Mouse (Mus musculus) Patski (cell line): ENCODE data around the gene Timm10. TPM values are rescaled to one million over a fixed set of nuclear protein-coding genes. Genes with fewer than 3 reads are reported as not detected.

Experiments
- ATAC-seq: fragments of 100-300 bp; one replicate; pipeline ENCODE4 v1.8.0; 2021
- CTCF ChIA-PET: fragments of 350-600 bp; sonication (Branson Sonifier 250); formaldehyde crosslinking; loops from one replicate; lab custom pipeline; 2022; ENCODE audit warnings: inconsistent platforms; lab: Charles Lee
- POLR2A ChIA-PET: fragments of 350-600 bp; sonication (Branson Sonifier 250); formaldehyde crosslinking; loops from one replicate; lab custom pipeline; 2022; ENCODE audit warnings: antibody characterized with exemption, inconsistent platforms; lab: Charles Lee
- DNase-seq: peaks from one replicate; pipeline ENCODE4 v3.0.0-alpha.2; 2011; ENCODE audit warnings: low read depth, low spot score
- H3K27me3 ChIP-seq: fragments of 371-371 bp; one replicate; pipeline ENCODE4 v1.5.1; 2021
- CTCF ChIP-seq: fragments of 100-300 bp; IDR thresholded peaks from one replicate; pipeline ENCODE4 v1.5.1; 2021
- in situ Hi-C: fragments of 300-500 bp; cut with MboI; formaldehyde crosslinking; loops from 3 replicates; pipeline ENCODE4 v1.11.1; 2018; ENCODE audit warnings: low pct_unique_long_range_greater_than_20kb, mixed read lengths
- polyA plus RNA-seq: library from polyadenylated mRNA; unstranded; gene quantifications from one replicate; pipeline ENCODE4 v1.2.3, GENCODE M21; 2021

Timm10 gene
- polyA plus RNA-seq, 1 experiment from 2014 or later = 56.5 TPM

DNA sequence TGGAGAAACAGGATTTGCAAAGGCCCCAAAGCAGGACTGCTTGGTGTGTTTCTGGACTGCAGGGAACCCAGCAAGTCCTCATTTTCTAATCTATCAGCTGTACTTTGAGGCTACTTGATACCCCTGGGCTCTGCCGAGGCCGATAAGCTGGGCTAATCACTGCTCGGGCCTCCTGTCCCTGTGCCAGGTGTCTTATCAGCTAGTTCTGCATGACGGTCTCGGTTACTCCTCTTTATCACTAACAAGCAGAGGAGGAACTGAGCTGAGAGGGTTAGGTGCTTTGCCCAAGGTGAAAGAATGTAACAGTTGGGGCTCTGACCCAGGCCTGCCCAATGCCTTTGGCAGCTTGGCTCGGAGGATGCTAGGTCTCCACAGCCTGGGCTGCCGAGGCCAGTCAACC, 14.9 kb upstream of the Timm10 start:
- TF ChIP-seq CTCF = no peak
- ChIA-PET CTCF (interaction anchor here (0.7 kb wide), 2 partner anchors 8 to 11 kb away, joined by 3 read pairs; no protein-coding TSS in a partner anchor), POLR2A (no interaction called here)
- ATAC-seq = no peak
- in situ Hi-C loops = no loop called here
- no peaks in the 10 kb centered on the region for H3K27me3 ChIP-seq
- DNase-seq = no peak

GRCm38 (mm10) chr2:84812676-84813075, 14.1 kb upstream of the Timm10 start:
- POLR2A ChIA-PET = no interaction called here
- H3K27me3 ChIP-seq = no peaks in the 10 kb centered on the region
- in situ Hi-C loops = no loop called here
- no peak for TF ChIP-seq CTCF
- ATAC-seq = no peak
- DNase-seq = no peak
- CTCF ChIA-PET = no interaction called here

DNA sequence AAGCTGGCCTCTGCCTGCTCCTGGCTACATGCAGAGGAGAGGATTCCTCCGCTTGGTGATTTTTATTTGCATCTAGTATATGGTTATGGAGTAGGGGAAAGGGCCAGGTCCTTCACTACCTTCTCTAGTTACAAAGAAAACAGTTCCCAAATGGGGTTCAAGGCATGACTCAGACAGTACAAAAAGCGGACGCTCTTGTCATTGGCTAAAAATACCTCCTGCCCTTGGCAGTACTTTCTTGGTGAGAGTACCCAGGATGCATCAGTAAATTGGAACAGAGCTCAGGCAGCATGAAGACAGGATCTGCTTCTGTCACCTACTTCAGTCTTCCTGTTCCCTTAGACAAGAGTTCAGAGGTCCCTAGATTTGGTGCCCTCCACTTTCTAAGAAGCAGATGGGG, 6.9 kb upstream of the Timm10 start:
- peaks cover 4% of the 10 kb centered on the region for H3K27me3 ChIP-seq
- POLR2A ChIA-PET = no interaction called here
- no peak for DNase-seq
- peak; percentile 82 for ATAC-seq
- in situ Hi-C loops = no loop called here
- CTCF ChIA-PET = interaction anchor here (0.9 to 1.9 kb wide), 3 partner anchors 8 to 16 kb away, joined by 3 to 5 read pairs (median 4); no protein-coding TSS in a partner anchor
- no peak for TF ChIP-seq CTCF

GRCm38 (mm10) chr2:84822552-84822951, 4.2 kb upstream of the Timm10 start, which contains the start of gene Smtnl1:
Gene Smtnl1 (minus strand): TSS chr2:84822652.
- POLR2A ChIA-PET = interaction anchor here (0.5 to 0.7 kb wide), 2 partner anchors 9 to 106 kb away, joined by 3 read pairs; no protein-coding TSS in a partner anchor
- in situ Hi-C loops = no loop called here
- TF ChIP-seq CTCF = no peak
- CTCF ChIA-PET = interaction anchor here (1.1 to 1.3 kb wide), 4 partner anchors 10 to 67 kb away, joined by 3 to 4 read pairs (median 4); no protein-coding TSS in a partner anchor
- ATAC-seq = no peak
- DNase-seq = no peak
- peaks cover 7% of the 10 kb centered on the region for H3K27me3 ChIP-seq

- in situ Hi-C loops = no loop called here
- peaks cover 7% of the 10 kb centered on the region for H3K27me3 ChIP-seq
- TF ChIP-seq CTCF = no peak
- ATAC-seq (no peak), DNase-seq (no peak)
- CTCF ChIA-PET = interaction anchor here (1.1 to 1.2 kb wide), 2 partner anchors 11 to 32 kb away, joined by 3 to 4 read pairs; no protein-coding TSS in a partner anchor
- POLR2A ChIA-PET = interaction anchor here (0.5 to 0.7 kb wide), 2 partner anchors 10 to 107 kb away, joined by 3 read pairs; no protein-coding TSS in a partner anchor
Observed at GRCm38 (mm10) chr2:84823237-84823636, 3.6 kb upstream of the Timm10 start.

DNA sequence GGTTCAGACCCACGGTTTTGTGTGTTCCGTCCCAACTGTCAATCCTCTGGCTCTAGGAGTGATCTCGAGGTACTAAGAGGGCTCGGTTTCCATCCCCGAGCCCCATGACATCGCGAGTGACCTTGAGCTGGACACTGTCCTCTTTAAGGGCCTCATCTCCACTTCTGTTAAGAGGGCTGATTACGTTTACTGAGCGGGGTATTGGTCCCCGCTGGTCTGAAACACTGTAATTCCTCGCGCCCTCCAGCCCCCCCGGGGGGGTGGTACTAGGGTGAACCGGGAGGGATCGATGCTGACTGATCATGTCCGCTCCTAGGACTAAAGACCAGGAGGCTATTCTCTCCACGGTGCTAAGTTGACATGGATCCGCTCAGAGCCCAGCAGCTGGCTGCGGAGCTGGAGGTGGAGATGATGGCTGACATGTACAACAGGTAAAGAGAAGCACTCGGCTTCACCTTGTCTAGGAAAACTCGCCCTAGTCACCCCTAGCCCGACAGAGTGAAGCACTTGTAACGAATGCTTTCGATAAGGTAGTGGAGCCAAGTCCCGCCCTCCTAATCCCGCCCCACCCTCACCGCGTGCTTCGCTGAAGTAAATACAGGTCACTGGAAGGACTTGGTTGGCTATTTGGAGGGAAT, 605 bp downstream of the Timm10 start:
- peaks cover 7% of the 10 kb centered on the region for H3K27me3 ChIP-seq
- peak; percentile 8 for ATAC-seq
- no peak for TF ChIP-seq CTCF
- in situ Hi-C loops = no loop called here
- ChIA-PET POLR2A (interaction anchor here (1.0 kb wide), 1 partner anchor 90 kb away, joined by 3 read pairs; no protein-coding TSS in a partner anchor), CTCF (no interaction called here)
- DNase-seq = no peak

- ATAC-seq = peak; percentile 80
- peak; percentile 33 for DNase-seq
- in situ Hi-C loops = loop anchor here (5.0 kb wide), 1 partner anchor 60 kb away; no protein-coding TSS in a partner anchor
- TF ChIP-seq CTCF = peak; percentile 87
- H3K27me3 ChIP-seq = no peaks in the 10 kb centered on the region
- CTCF ChIA-PET = interaction anchor here (0.7 to 4.5 kb wide), 20 partner anchors 11 to 203 kb away, joined by 3 to 71 read pairs (median 4); partner anchors contain the start of gene Ube2l6
- POLR2A ChIA-PET = interaction anchor here (0.5 kb wide), 1 partner anchor 205 kb away, joined by 3 read pairs; the partner anchor contains the start of genes P2rx3 and Ssrp1
Observed at GRCm38 (mm10) chr2:84831666-84832391, 5.0 kb downstream of the Timm10 start.

DNA sequence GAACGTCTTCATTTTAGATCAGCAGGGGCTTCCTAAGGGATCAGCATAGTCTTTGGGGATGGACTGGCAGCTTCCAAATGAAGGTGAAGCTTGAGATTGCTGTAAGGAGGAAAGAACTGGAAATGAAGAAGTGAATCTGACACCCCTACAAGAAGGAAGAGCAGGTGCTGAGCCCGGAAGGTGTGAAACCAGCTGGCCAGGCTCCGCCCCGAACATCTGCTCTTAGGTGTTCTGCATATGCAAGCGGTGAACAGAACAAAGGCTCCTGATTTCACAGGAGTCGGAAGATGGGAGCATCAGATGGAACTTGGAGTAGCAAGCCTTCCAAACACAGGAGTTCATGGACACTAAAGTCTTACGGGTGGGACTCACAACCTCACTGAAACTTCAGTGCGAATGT, 10.3 kb downstream of the Timm10 start:
- no peak for TF ChIP-seq CTCF
- ATAC-seq (no peak), DNase-seq (no peak)
- ChIA-PET POLR2A (no interaction called here), CTCF (interaction anchor here (1.9 to 2.9 kb wide), 2 partner anchors 19 to 52 kb away, joined by 9 to 11 read pairs; no protein-coding TSS in a partner anchor)
- peaks cover 13% of the 10 kb centered on the region for H3K27me3 ChIP-seq
- in situ Hi-C loops = no loop called here

- ChIA-PET POLR2A (interaction anchor here (0.6 kb wide), 1 partner anchor 92 kb away, joined by 3 read pairs; no protein-coding TSS in a partner anchor), CTCF (interaction anchor here (0.7 to 1.9 kb wide), 2 partner anchors 15 to 18 kb away, joined by 3 to 9 read pairs; no protein-coding TSS in a partner anchor)
- ATAC-seq (no peak), DNase-seq (no peak)
- in situ Hi-C loops = no loop called here
- H3K27me3 ChIP-seq = peaks cover 13% of the 10 kb centered on the region
- no peak for TF ChIP-seq CTCF
Observed at GRCm38 (mm10) chr2:84837817-84838592, 11.2 kb downstream of the Timm10 start.
